Mouse (Mus musculus) spleen, postnatal 4 days (tissue): ENCODE results near the gene Tmprss3.

Experiments used
- DNase-seq, 2 experiments: peaks; one replicate each; pipeline ENCODE4 v3.0.0; 2022; ENCODE audit warnings: low spot score in 2 of 2

Gene Tmprss3

GRCm38 (mm10) chr17:31198877-31199276, at the start of gene Tmprss3:
TSS of gene Tmprss3 (minus strand) at chr17:31198977.
- DNase-seq: no peak

GRCm38 (mm10) chr17:31247144-31247543, 48.4 kb upstream of the Tmprss3 start:
- DNase-seq: no peak

- DNase-seq: no peak
These were observed 46.5 kb upstream of the Tmprss3 start for GRCm38 (mm10) chr17:31245321-31245720.

GRCm38 (mm10) chr17:31242764-31243163, 44.0 kb upstream of the Tmprss3 start:
- DNase-seq: peak in 1 of 2 experiments; percentile 75

- DNase-seq: no peak
These were observed 42.4 kb upstream of the Tmprss3 start for GRCm38 (mm10) chr17:31241156-31241555.

GRCm38 (mm10) chr17:31238234-31239020, 39.6 kb upstream of the Tmprss3 start:
- DNase-seq: no peak

GRCm38 (mm10) chr17:31235915-31236314, 37.1 kb upstream of the Tmprss3 start:
- DNase-seq: no peak

GRCm38 (mm10) chr17:31232251-31233010, 33.7 kb upstream of the Tmprss3 start:
- no peak for DNase-seq

GRCm38 (mm10) chr17:31231780-31232179, 33.0 kb upstream of the Tmprss3 start:
- no peak for DNase-seq

- no peak for DNase-seq
These were observed 28.2 kb upstream of the Tmprss3 start for GRCm38 (mm10) chr17:31226931-31227330.

- DNase-seq: no peak
These were observed 27.6 kb upstream of the Tmprss3 start for GRCm38 (mm10) chr17:31226368-31226767.

GRCm38 (mm10) chr17:31224591-31224990, 25.8 kb upstream of the Tmprss3 start:
- DNase-seq: no peak

- DNase-seq: peak in 1 of 2 experiments; percentile 34
These were observed 25.1 kb upstream of the Tmprss3 start for GRCm38 (mm10) chr17:31223835-31224234.

GRCm38 (mm10) chr17:31222810-31223310, 24.1 kb upstream of the Tmprss3 start:
- no peak for DNase-seq

- no peak for DNase-seq
These were observed 17.5 kb upstream of the Tmprss3 start for GRCm38 (mm10) chr17:31216068-31216955.

GRCm38 (mm10) chr17:31211881-31212280, 13.1 kb upstream of the Tmprss3 start:
- no peak for DNase-seq

- DNase-seq: no peak
These were observed 11.5 kb upstream of the Tmprss3 start for GRCm38 (mm10) chr17:31210299-31210698.

GRCm38 (mm10) chr17:31209376-31209930, 10.7 kb upstream of the Tmprss3 start:
- DNase-seq: no peak

- no peak for DNase-seq
These were observed 9.9 kb upstream of the Tmprss3 start for GRCm38 (mm10) chr17:31208654-31209053.

- no peak for DNase-seq
These were observed 9.1 kb upstream of the Tmprss3 start, which contains the start of gene Ubash3a for GRCm38 (mm10) chr17:31207771-31208334. TSS of gene Ubash3a (plus strand) at chr17:31207873.

GRCm38 (mm10) chr17:31196283-31196682, 2.5 kb downstream of the Tmprss3 start:
- DNase-seq: no peak
